Mouse (Mus musculus): ENCODE data around the gene Dtx2.

DNA sequence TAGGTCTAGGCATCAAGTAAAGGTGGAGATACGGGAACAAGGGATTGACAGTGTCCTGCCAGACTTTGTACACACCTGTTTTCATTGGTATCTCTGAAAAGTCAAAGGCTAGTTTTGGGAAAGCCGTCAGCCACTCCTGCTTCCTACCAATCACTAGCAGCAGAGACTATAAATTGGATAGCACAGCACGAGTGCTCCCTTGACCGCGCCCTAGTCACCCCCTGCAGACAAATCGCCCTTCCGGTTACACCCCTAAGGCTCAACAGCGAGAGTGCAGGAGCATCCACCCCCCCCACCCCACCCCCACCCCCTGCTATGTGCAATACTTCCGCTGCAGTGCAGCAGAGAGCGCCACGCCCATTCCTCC is 32.5 kb upstream of the Dtx2 start:
- TF ChIP-seq CTCF (IDR thresholded peaks at IDR 0.05; ENCODE audit: low read depth) (no peak), EP300 (IDR thresholded peaks at IDR 0.05; ENCODE audit: low read depth) (no peak)
